Mouse (Mus musculus) midbrain, embryonic 13.5 days (tissue): ENCODE data around the gene Rora. TPM values are rescaled to one million over a fixed set of nuclear protein-coding genes. Genes with fewer than 3 reads are reported as not detected.

Source experiments
- ATAC-seq: fragments of 200-750 bp; cut with Nextera tagmentation; 2 replicates; pipeline ENCODE4 v1.8.0; 2017; ENCODE audit warnings: mild to moderate bottlenecking, moderate TSS enrichment, moderate library complexity
- H3K27ac ChIP-seq: fragments of 300-500 bp; sonication (generic); 2 replicates; pipeline ENCODE4 v1.5.1; 2015; ENCODE audit warnings: inconsistent platforms, mild to moderate bottlenecking, moderate library complexity
- H3K27me3 ChIP-seq: fragments of 300-500 bp; sonication (generic); 2 replicates; pipeline ENCODE4 v1.6.1; 2015; ENCODE audit warnings: mild to moderate bottlenecking, inconsistent platforms
- H3K36me3 ChIP-seq: fragments of 300-500 bp; sonication (generic); 2 replicates; pipeline ENCODE4 v1.6.1; 2015; ENCODE audit warnings: mild to moderate bottlenecking, inconsistent platforms
- H3K4me1 ChIP-seq: fragments of 300-500 bp; sonication (generic); replicated peaks from 2 replicates; pipeline ENCODE4 v1.6.1; 2015; ENCODE audit warnings: inconsistent platforms
- H3K4me2 ChIP-seq: fragments of 300-500 bp; sonication (generic); replicated peaks from 2 replicates; pipeline ENCODE4 v1.6.1; 2015; ENCODE audit warnings: moderate library complexity, mild to moderate bottlenecking, inconsistent platforms
- H3K4me3 ChIP-seq: fragments of 300-500 bp; sonication (generic); replicated peaks from 2 replicates; pipeline ENCODE4 v1.5.1; 2015; ENCODE audit warnings: mild to moderate bottlenecking, inconsistent platforms
- H3K9ac ChIP-seq: fragments of 300-500 bp; sonication (generic); replicated peaks from 2 replicates; pipeline ENCODE4 v1.6.1; 2015; ENCODE audit warnings: mild to moderate bottlenecking, inconsistent platforms
- H3K9me3 ChIP-seq: fragments of 300-500 bp; sonication (generic); 2 replicates; pipeline ENCODE4 v1.6.1; 2016; ENCODE audit warnings: mild to moderate bottlenecking, inconsistent platforms
- WGBS: fragments of 180-500 bp; shearing (Covaris S2); methylation state at CpG from one replicate; pipeline ENCODE4 v1.1.7; 2015; 5-methylcytosine and 5-hydroxymethylcytosine counted together
- polyA plus RNA-seq: library from polyadenylated mRNA; unstranded; fragments of >200 nt; fragmentation: Nextera tagmentation; extraction: Ambion mirVana; gene quantifications from 2 replicates; pipeline ENCODE4 v1.2.1, GENCODE M21; 2015

Gene Rora
- polyA plus RNA-seq, 1 experiment from 2014 or later, result 21.0 TPM

DNA sequence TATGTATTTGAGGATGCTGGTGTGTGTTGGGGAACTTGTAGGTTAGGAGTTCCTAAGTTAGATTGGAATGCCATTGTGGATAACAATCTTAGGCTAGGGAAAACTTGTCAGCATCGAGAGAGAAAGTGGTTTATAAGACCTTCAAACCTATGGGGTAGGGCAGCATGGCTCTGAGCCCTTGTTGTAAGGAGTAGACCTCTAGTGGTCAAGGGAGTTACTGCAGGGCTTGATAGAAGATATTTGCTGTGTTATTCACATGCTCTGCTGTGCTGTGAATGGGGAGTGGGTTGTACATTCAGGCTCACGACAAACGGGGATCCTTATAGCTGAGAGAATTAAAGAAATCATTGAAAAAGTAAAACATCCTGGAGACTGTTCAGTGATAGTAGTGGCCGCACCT lies 35.8 kb downstream of the Rora start:
- ATAC-seq, result peak; percentile 62
- no peak overlapping the region for H3K27ac ChIP-seq

GRCm38 (mm10) chr9:68694889-68695495 lies 41.4 kb downstream of the Rora start:
- ATAC-seq, result no peak
- Histone ChIP-seq H3K27ac (no peak overlapping the region), H3K27me3 (no peaks in the 10 kb centered on the region), H3K9me3 (no peaks in the 10 kb centered on the region), H3K9ac (no peak overlapping the region), H3K4me3 (no peak overlapping the region), H3K4me2 (no peak overlapping the region), H3K4me1 (peaks cover 16% of the 10 kb centered on the region), H3K36me3 (no peaks in the 10 kb centered on the region)
- WGBS, result 35% methylated on average over 4 of the region's 4 CpGs

More for the DNA sequence above, 35.8 kb downstream of the Rora start:
- Histone ChIP-seq H3K4me2 (no peak overlapping the region), H3K27me3 (no peaks in the 10 kb centered on the region), H3K36me3 (no peaks in the 10 kb centered on the region), H3K9me3 (no peaks in the 10 kb centered on the region), H3K4me3 (no peak overlapping the region), H3K4me1 (peaks cover 39% of the 10 kb centered on the region), H3K9ac (no peak overlapping the region)
- 34% methylated on average over 4 of the region's 4 CpGs for WGBS

DNA sequence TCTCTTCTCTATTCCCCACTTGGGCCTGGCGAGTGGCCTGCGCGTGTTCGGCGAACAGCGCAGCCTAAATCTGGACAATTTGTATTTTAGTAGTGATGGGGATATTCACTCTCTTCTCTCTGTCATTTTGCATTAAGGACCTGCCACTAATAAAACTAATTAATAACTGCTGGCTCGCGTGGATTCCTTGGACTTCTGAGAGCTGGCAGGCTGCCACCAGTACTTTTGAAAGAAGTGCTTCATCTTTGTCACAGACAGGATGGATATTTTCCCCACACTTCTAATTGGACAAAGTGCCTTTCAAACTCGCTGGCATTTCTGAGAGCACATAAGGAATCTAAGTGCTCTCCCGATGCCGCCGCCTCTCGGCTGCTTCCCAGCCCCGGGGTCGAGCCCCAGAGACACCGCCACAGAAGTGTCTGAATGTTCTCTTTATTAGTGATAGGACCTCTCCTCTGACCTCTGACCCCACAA lies 41.9 kb downstream of the Rora start:
- H3K4me2 ChIP-seq, result no peak overlapping the region
- H3K9me3 ChIP-seq, result no peaks in the 10 kb centered on the region
- ATAC-seq, result no peak
- no peak overlapping the region for H3K4me3 ChIP-seq
- WGBS, result 54% methylated on average over 16 of the region's 16 CpGs
- no peaks in the 10 kb centered on the region for H3K27me3 ChIP-seq
- H3K27ac ChIP-seq, result no peak overlapping the region
- no peaks in the 10 kb centered on the region for H3K36me3 ChIP-seq
- H3K9ac ChIP-seq, result no peak overlapping the region
- peaks cover 16% of the 10 kb centered on the region for H3K4me1 ChIP-seq

GRCm38 (mm10) chr9:68696425-68696956 lies 42.9 kb downstream of the Rora start:
- Histone ChIP-seq H3K27ac (no peak overlapping the region), H3K9ac (no peak overlapping the region), H3K27me3 (no peaks in the 10 kb centered on the region), H3K4me2 (no peak overlapping the region), H3K36me3 (no peaks in the 10 kb centered on the region), H3K9me3 (no peaks in the 10 kb centered on the region), H3K4me1 (peaks cover 16% of the 10 kb centered on the region), H3K4me3 (no peak overlapping the region)
- 92% methylated on average over 3 of the region's 3 CpGs for WGBS
- ATAC-seq, result no peak

- Histone ChIP-seq H3K27ac (no peak overlapping the region), H3K27me3 (no peaks in the 10 kb centered on the region), H3K4me1 (peaks cover 26% of the 10 kb centered on the region), H3K9ac (no peak overlapping the region), H3K4me3 (no peak overlapping the region), H3K36me3 (no peaks in the 10 kb centered on the region), H3K4me2 (no peak overlapping the region), H3K9me3 (no peaks in the 10 kb centered on the region)
- 93% methylated on average over 1 of the region's 1 CpGs for WGBS
- no peak for ATAC-seq
Observed at GRCm38 (mm10) chr9:68699341-68699740, 45.8 kb downstream of the Rora start.

- no peaks in the 10 kb centered on the region for H3K9me3 ChIP-seq
- no peak for ATAC-seq
- WGBS, result 50% methylated on average over 4 of the region's 4 CpGs
Observed at GRCm38 (mm10) chr9:68699856-68700255, 46.3 kb downstream of the Rora start.

GRCm38 (mm10) chr9:68707636-68708035 lies 54.0 kb downstream of the Rora start:
- Histone ChIP-seq H3K27me3 (no peaks in the 10 kb centered on the region), H3K4me1 (peaks cover 14% of the 10 kb centered on the region), H3K27ac (no peak overlapping the region), H3K9ac (no peak overlapping the region), H3K4me2 (no peak overlapping the region), H3K4me3 (no peak overlapping the region), H3K9me3 (no peaks in the 10 kb centered on the region), H3K36me3 (no peaks in the 10 kb centered on the region)
- ATAC-seq, result no peak
- 73% methylated on average over 5 of the region's 5 CpGs for WGBS

More at GRCm38 (mm10) chr9:68699856-68700255, 46.3 kb downstream of the Rora start:
- Histone ChIP-seq H3K4me3 (no peak overlapping the region), H3K36me3 (no peaks in the 10 kb centered on the region), H3K9ac (no peak overlapping the region), H3K27me3 (no peaks in the 10 kb centered on the region), H3K27ac (no peak overlapping the region), H3K4me1 (peaks cover 23% of the 10 kb centered on the region), H3K4me2 (no peak overlapping the region)

DNA sequence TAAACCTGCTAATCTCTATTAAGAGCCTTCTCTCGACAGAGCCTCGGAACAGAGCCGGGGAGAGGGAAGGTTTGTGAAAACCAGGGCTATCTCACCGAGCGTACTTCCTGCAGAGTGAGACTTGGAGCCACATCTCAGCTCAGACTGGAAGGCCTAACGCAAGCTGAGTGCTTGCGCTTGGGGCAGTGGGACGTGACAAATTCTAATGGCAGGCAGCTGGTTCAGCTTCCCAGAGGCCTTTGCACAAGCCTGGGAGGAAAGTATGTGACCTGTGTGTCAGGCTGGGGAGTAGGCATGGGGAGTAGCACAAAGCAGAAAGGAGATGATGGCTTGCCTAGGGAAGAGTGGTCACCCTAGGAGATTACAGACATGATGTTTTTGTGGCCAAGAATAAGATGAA lies 55.6 kb downstream of the Rora start:
- no peak overlapping the region for H3K4me3 ChIP-seq
- no peaks in the 10 kb centered on the region for H3K36me3 ChIP-seq
- no peak overlapping the region for H3K27ac ChIP-seq
- 55% methylated on average over 8 of the region's 8 CpGs for WGBS
- no peaks in the 10 kb centered on the region for H3K27me3 ChIP-seq
- no peak for ATAC-seq
- no peak overlapping the region for H3K4me2 ChIP-seq
- H3K4me1 ChIP-seq, result peaks cover 7% of the 10 kb centered on the region; the same call in 1 of the 2 replicates
- no peak overlapping the region for H3K9ac ChIP-seq
- H3K9me3 ChIP-seq, result no peaks in the 10 kb centered on the region

GRCm38 (mm10) chr9:68710893-68711654 lies 57.5 kb downstream of the Rora start:
- H3K36me3 ChIP-seq, result no peaks in the 10 kb centered on the region
- H3K9ac ChIP-seq, result no peak overlapping the region
- no peak for ATAC-seq
- no peaks in the 10 kb centered on the region for H3K9me3 ChIP-seq
- no peak overlapping the region for H3K4me3 ChIP-seq
- WGBS, result 75% methylated on average over 14 of the region's 14 CpGs
- no peak overlapping the region for H3K4me2 ChIP-seq
- H3K27me3 ChIP-seq, result no peaks in the 10 kb centered on the region
- peaks cover 7% of the 10 kb centered on the region; the same call in 1 of the 2 replicates for H3K4me1 ChIP-seq
- peak overlapping the region; percentile 39; the same call in 1 of the 2 replicates for H3K27ac ChIP-seq

GRCm38 (mm10) chr9:68716961-68717360 lies 63.4 kb downstream of the Rora start:
- Histone ChIP-seq H3K4me2 (no peak overlapping the region), H3K9me3 (no peaks in the 10 kb centered on the region), H3K4me3 (no peak overlapping the region), H3K36me3 (no peaks in the 10 kb centered on the region), H3K27ac (no peak overlapping the region), H3K4me1 (no peaks in the 10 kb centered on the region), H3K9ac (no peak overlapping the region), H3K27me3 (no peaks in the 10 kb centered on the region)
- ATAC-seq, result no peak
- WGBS, result 16% methylated on average over 5 of the region's 5 CpGs

DNA sequence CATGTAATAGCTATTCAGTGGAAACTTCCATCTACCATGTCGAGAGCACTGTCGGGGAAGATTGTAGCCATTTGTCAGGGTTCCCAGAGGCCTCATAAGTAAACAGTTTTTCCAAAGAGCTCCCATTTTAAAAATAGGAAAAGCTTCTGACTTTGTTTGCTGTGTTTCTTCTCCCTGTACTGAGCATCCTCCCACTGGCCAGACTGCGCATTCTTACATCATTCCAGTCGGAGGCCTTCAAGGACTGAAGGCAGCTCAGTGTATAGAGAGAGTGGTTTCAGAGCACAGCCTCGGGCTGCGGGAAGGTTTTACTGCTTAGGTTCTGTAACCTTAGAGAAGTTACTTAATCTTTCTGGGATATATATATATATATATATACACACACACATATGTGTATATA lies 64.8 kb downstream of the Rora start:
- no peaks in the 10 kb centered on the region for H3K36me3 ChIP-seq
- H3K27me3 ChIP-seq, result no peaks in the 10 kb centered on the region

DNA sequence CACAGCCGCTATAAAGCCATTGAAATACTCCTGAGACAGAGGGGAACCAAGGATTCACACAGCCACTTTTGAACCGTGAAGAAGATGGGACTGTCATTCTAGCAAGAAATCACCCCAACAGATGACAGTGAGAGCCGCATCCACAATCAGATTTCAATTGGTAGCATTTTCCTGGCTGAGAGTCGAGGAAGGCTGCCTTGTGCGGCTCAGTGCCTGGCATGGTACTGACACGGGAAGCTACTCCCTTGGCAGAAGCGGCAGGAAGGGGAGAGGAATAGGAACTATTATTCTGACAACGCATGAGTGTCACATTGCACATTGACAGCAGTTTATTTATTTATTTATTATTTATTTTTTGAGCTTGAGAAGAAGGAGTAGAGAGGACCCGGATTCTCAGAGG lies 65.7 kb downstream of the Rora start:
- Histone ChIP-seq H3K4me3 (no peak overlapping the region), H3K4me1 (no peaks in the 10 kb centered on the region), H3K9me3 (no peaks in the 10 kb centered on the region), H3K27ac (no peak overlapping the region), H3K36me3 (no peaks in the 10 kb centered on the region), H3K9ac (no peak overlapping the region), H3K4me2 (no peak overlapping the region), H3K27me3 (no peaks in the 10 kb centered on the region)
- ATAC-seq, result no peak
- WGBS, result 88% methylated on average over 9 of the region's 9 CpGs

More for the DNA sequence above, 64.8 kb downstream of the Rora start:
- ATAC-seq, result no peak
- H3K9me3 ChIP-seq, result no peaks in the 10 kb centered on the region
- no peak overlapping the region for H3K27ac ChIP-seq
- 95% methylated on average over 6 of the region's 6 CpGs for WGBS
- H3K9ac ChIP-seq, result no peak overlapping the region
- no peak overlapping the region for H3K4me3 ChIP-seq
- H3K4me1 ChIP-seq, result no peaks in the 10 kb centered on the region
- H3K4me2 ChIP-seq, result no peak overlapping the region
